Mouse (Mus musculus) ES-E14 (cell line): ENCODE results near the gene Gm49661.

Experiments
- HCFC1 ChIP-seq: IDR thresholded peaks from 2 replicates; pipeline ENCODE4 v1.6.1; 2012; ENCODE audit warnings: low read length, inconsistent platforms, borderline replicate concordance; ENCODE audit not compliant: insufficient read depth
- MAFK ChIP-seq: IDR thresholded peaks from 2 replicates; pipeline ENCODE4 v1.6.1; 2014; ENCODE audit warnings: mild to moderate bottlenecking, low read depth, low read length, inconsistent platforms; ENCODE audit not compliant: insufficient read depth
- ZNF384 ChIP-seq: IDR thresholded peaks from 2 replicates; pipeline ENCODE4 v1.6.1; 2012; ENCODE audit warnings: low read depth, low read length, inconsistent platforms

GRCm38 (mm10) chr8:84990836-84991235, 21.6 kb upstream of the Gm49661 start:
- TF ChIP-seq MAFK (no peak), ZNF384 (no peak), HCFC1 (no peak)
